Mouse (Mus musculus): ENCODE results near the gene Gcnt2. TPM values are rescaled to one million over a fixed set of nuclear protein-coding genes. Genes with fewer than 3 reads are reported as not detected.
"Not testable (repeated sequence)": the region's sequence is repeated elsewhere in the genome, so short reads cannot be mapped to it uniquely, and the experiment has no call there.

Gcnt2 gene
- total RNA-seq, 1 experiment, result 21.8 TPM

DNA sequence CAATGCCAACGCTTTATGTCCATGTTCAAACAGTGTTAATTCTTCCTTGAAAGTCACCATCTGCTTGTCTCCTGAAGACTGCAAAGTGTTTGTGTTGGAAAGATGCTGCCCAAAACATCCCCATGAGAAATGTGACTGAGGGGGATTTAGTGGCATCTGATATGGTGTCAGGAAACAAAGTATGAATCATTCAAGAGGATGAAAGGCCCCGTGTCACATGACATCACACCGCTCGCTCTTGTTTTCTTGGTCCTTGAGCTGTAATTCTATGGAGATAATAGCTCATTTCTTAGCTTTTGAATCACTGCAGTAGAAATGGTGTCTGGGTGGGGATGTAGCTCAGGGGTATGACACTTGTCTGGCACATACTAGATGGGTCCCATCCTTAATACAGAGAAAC, 33.0 kb downstream of the Gcnt2 start:
- Histone ChIP-seq H3K36me3 (ENCODE audit: control insufficient read depth, insufficient read depth, low read length, poor library complexity, severe bottlenecking) (no peaks in the 10 kb centered on the region; the same call in 1 of the 2 replicates), H3K9me3 (ENCODE audit: control insufficient read depth, insufficient read depth, low read depth, low read length) (no peaks in the 10 kb centered on the region), H3K9ac (ENCODE audit: insufficient read depth, low read depth, low read length, poor library complexity, severe bottlenecking) (no peak overlapping the region; the same call in 1 of the 2 replicates), H3K27ac (ENCODE audit: insufficient read depth, low read depth, low read length, poor library complexity, severe bottlenecking) (no peak overlapping the region; the same call in 1 of the 2 replicates), H3K4me1 (ENCODE audit: control insufficient read depth in 2 of 2, insufficient read depth in 2 of 2, low read length in 2 of 2, poor library complexity in 1 of 2) (peaks cover 19 to 31% of the 10 kb centered on the region in 2 experiments), H3K4me3 (ENCODE audit: insufficient read depth in 1 of 2, low read depth in 1 of 2, low read length in 2 of 2, poor library complexity in 1 of 2, severe bottlenecking in 1 of 2) (no peak overlapping the region)
- in situ Hi-C loops (cut with MboI; ENCODE audit: low sequenced_read_pairs in 2 of 2, unreplicated experiment in 2 of 2), result no loop called here
- DNase-seq (ENCODE audit: low read depth, low spot score), result no peak
- TF ChIP-seq ZC3H11A (IDR thresholded peaks at IDR 0.05; ENCODE audit: borderline replicate concordance, low read depth, low read length) (no peak), CHD2 (IDR thresholded peaks at IDR 0.05; ENCODE audit: low read depth, low read length) (no peak), MAFK (IDR thresholded peaks at IDR 0.05; ENCODE audit: insufficient read depth, low read depth, low read length) (no peak), ZNF384 (IDR thresholded peaks at IDR 0.05; ENCODE audit: low read depth, low read length) (no peak), HCFC1 (IDR thresholded peaks at IDR 0.05; ENCODE audit: borderline replicate concordance, insufficient read depth, low read length) (no peak)

DNA sequence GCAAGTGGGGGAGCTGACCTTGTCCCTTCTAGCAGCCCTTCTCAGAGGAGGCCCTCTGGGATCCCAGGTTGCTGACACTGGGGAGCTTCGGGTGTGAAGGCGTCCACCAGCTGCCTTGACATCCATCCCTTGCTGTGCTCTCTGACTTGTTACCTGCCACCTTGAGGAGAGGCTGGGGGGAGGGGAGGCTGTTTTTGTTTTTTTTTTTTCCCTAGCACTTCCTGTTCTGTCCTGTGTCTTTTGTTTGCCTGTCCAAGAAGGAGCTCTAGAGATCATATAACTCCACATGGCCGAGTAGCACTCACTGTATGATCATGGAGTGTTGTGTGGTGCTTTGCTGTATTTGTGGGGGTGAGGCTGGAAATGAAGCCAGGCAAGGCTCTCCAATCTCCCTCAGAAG, 34.0 kb downstream of the Gcnt2 start:
- peak overlapping the region; percentile 69 for H3K9ac ChIP-seq (ENCODE audit: insufficient read depth, low read depth, low read length, poor library complexity, severe bottlenecking)
- in situ Hi-C loops (cut with MboI; ENCODE audit: low sequenced_read_pairs in 2 of 2, unreplicated experiment in 2 of 2), result no loop called here
- peaks cover 19 to 34% of the 10 kb centered on the region in 2 experiments for H3K4me1 ChIP-seq (ENCODE audit: control insufficient read depth in 2 of 2, insufficient read depth in 2 of 2, low read length in 2 of 2, poor library complexity in 1 of 2)
- peak; percentile 88 for TF ChIP-seq ZNF384 (IDR thresholded peaks at IDR 0.05; ENCODE audit: low read depth, low read length)
- no peak for TF ChIP-seq CHD2 (IDR thresholded peaks at IDR 0.05; ENCODE audit: low read depth, low read length)
- TF ChIP-seq HCFC1 (IDR thresholded peaks at IDR 0.05; ENCODE audit: borderline replicate concordance, insufficient read depth, low read length), result no peak
- no peak for TF ChIP-seq MAFK (IDR thresholded peaks at IDR 0.05; ENCODE audit: insufficient read depth, low read depth, low read length)
- no peaks in the 10 kb centered on the region; the same call in 1 of the 2 replicates for H3K36me3 ChIP-seq (ENCODE audit: control insufficient read depth, insufficient read depth, low read length, poor library complexity, severe bottlenecking)
- peak overlapping the region; percentile 71 for H3K27ac ChIP-seq (ENCODE audit: insufficient read depth, low read depth, low read length, poor library complexity, severe bottlenecking)
- no peak for DNase-seq (ENCODE audit: low read depth, low spot score)
- H3K9me3 ChIP-seq (ENCODE audit: control insufficient read depth, insufficient read depth, low read depth, low read length), result no peaks in the 10 kb centered on the region
- H3K4me3 ChIP-seq (ENCODE audit: insufficient read depth in 1 of 2, low read depth in 1 of 2, low read length in 2 of 2, poor library complexity in 1 of 2, severe bottlenecking in 1 of 2), result peak overlapping the region in 1 of 2 experiments; percentile 43; a peak in 3 of 4 replicates

DNA sequence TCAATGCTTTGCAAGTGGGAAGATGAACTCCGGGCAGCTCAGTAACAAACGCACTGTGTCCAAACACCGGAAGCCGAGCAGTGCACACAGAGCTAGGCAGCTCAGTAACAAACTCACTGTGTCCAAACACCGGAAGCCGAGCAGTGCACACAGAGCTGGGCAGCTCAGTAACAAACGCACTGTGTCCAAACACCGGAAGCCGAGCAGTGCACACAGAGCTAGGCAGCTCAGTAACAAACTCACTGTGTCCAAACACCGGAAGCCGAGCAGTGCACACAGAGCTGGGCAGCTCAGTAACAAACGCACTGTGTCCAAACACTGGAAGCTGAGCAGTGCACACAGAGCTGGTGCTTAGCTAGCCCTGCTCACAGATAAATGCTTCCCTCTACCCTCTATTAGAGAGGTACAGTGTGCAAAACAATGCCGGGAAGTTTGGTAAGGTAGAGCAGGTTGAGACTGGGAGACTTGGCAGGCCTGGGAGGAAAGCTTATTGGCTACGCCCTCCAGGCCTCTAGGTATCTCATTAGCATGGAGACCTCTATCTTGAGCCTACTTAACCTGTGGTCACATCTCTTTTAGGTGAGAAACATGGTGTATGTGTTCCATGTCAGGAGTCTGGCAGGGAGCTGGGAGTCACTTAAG, 38.6 kb downstream of the Gcnt2 start:
- Histone ChIP-seq H3K4me1 (ENCODE audit: control insufficient read depth in 2 of 2, insufficient read depth in 2 of 2, low read length in 2 of 2, poor library complexity in 1 of 2) (peaks cover 6 to 17% of the 10 kb centered on the region in 2 experiments; a peak in 3 of 4 replicates), H3K9ac (ENCODE audit: insufficient read depth, low read depth, low read length, poor library complexity, severe bottlenecking) (peak overlapping the region; percentile 51; the same call in 1 of the 2 replicates), H3K27ac (ENCODE audit: insufficient read depth, low read depth, low read length, poor library complexity, severe bottlenecking) (peak overlapping the region; percentile 50), H3K4me3 (ENCODE audit: insufficient read depth in 1 of 2, low read depth in 1 of 2, low read length in 2 of 2, poor library complexity in 1 of 2, severe bottlenecking in 1 of 2) (peak overlapping the region; percentile 23 to 29; a peak in 3 of 4 replicates)
- in situ Hi-C loops (cut with MboI; ENCODE audit: low sequenced_read_pairs in 2 of 2, unreplicated experiment in 2 of 2); H3K36me3 ChIP-seq (ENCODE audit: control insufficient read depth, insufficient read depth, low read length, poor library complexity, severe bottlenecking); DNase-seq (ENCODE audit: low read depth, low spot score); H3K9me3 ChIP-seq (ENCODE audit: control insufficient read depth, insufficient read depth, low read depth, low read length): not testable (repeated sequence)

DNA sequence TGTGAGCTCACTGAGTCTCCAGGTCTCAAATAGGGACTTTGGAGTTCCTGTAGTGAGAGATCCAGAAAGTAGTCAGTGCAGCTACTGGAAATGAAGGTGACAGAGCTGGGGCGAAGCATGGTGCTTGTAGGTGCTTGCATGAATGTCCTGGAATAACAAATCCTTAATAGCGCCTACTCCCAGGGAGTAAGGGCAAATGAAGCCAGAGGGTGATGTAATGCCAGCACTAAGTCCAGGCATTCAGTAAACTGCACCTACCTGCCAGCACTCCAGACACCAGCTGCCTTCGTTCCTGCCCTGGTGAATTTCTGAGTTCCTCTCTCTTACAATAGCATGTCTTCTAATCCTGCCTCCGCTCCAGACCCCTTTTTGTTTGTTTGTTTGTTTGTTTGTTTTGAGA, 39.1 kb downstream of the Gcnt2 start:
- Histone ChIP-seq H3K9ac (ENCODE audit: insufficient read depth, low read depth, low read length, poor library complexity, severe bottlenecking) (peak overlapping the region; percentile 0; the same call in 1 of the 2 replicates), H3K27ac (ENCODE audit: insufficient read depth, low read depth, low read length, poor library complexity, severe bottlenecking) (peak overlapping the region; percentile 45; the same call in 1 of the 2 replicates), H3K9me3 (ENCODE audit: control insufficient read depth, insufficient read depth, low read depth, low read length) (no peaks in the 10 kb centered on the region), H3K4me3 (ENCODE audit: insufficient read depth in 1 of 2, low read depth in 1 of 2, low read length in 2 of 2, poor library complexity in 1 of 2, severe bottlenecking in 1 of 2) (0 out of 4 replicates have a peak overlapping the region, but pooled peaks of 1 of the 2 experiments have one; percentile 27), H3K4me1 (ENCODE audit: control insufficient read depth in 2 of 2, insufficient read depth in 2 of 2, low read length in 2 of 2, poor library complexity in 1 of 2) (peaks cover 3 to 17% of the 10 kb centered on the region in 2 experiments; a peak in 3 of 4 replicates), H3K36me3 (ENCODE audit: control insufficient read depth, insufficient read depth, low read length, poor library complexity, severe bottlenecking) (peaks cover 3% of the 10 kb centered on the region; the same call in 1 of the 2 replicates)
- TF ChIP-seq ZNF384 (IDR thresholded peaks at IDR 0.05; ENCODE audit: low read depth, low read length), result no peak
- no peak for TF ChIP-seq CHD2 (IDR thresholded peaks at IDR 0.05; ENCODE audit: low read depth, low read length)
- TF ChIP-seq MAFK (IDR thresholded peaks at IDR 0.05; ENCODE audit: insufficient read depth, low read depth, low read length), result no peak
- TF ChIP-seq ZC3H11A (IDR thresholded peaks at IDR 0.05; ENCODE audit: borderline replicate concordance, low read depth, low read length), result no peak
- TF ChIP-seq HCFC1 (IDR thresholded peaks at IDR 0.05; ENCODE audit: borderline replicate concordance, insufficient read depth, low read length), result no peak
- DNase-seq (ENCODE audit: low read depth, low spot score), result no peak
- in situ Hi-C loops (cut with MboI; ENCODE audit: low sequenced_read_pairs in 2 of 2, unreplicated experiment in 2 of 2), result no loop called here
